Comparison of ENCODE assay signal across 9 mouse cellular contexts in the genomic region with DNA sequence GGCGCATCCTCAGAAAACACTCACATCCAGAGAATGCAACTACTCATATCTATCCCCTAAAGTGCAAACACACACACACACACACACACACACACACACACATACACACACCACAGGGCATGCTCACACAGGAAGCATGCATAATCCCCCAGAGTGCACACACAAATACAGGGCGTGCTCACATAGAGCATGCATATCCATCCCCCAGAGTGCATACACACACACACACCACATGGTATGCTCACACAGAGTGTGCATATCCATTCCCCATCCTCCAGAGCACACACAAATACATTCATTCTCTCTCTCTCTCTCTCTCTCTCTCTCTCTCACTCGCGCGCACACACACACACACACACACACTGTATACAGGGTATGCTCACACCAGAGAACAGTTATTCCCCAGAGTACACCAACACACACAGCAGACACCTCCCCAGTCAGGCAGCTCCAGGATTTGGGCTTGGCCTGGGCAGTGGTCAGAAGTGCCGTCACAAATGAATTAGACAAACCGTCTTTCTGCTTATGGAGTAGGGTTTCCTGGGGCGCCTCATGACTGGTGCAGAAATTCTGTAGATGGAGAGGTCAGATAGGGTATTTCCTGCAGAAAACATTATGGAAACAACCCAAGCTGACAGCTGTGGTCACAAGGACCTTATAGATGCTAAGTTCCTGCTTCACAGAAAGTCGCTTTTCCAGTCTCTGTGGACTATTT. TPM values are rescaled to one million over a fixed set of nuclear protein-coding genes. Genes with fewer than 3 reads are reported as not detected.
DNase-seq lines count a peak whose midpoint lies in the region; ATAC-seq and TF ChIP-seq lines count a peak whose summit lies in the region.
"Had no signal": no experiment of that assay in that cellular context is flagged by ENCODE, and none has a peak within 500 bp of the region (broad histone marks: within the 10 kb centered on the region; RNA-seq: fewer than 3 reads in every experiment).

No protein-coding gene starts in this region.

- peak overlapping the region; percentile 46; the same call in 1 of the 2 replicates for H3K27ac ChIP-seq in hindbrain, embryonic 10.5 days
- H3K27ac ChIP-seq in hindbrain, embryonic 12.5 days: no peak overlapping the region
- H3K27ac ChIP-seq in forebrain, embryonic 16.5 days (ENCODE audit: low read length): no peak overlapping the region
- H3K27ac ChIP-seq in liver, embryonic 15.5 days (replicated peaks): peak overlapping the region; percentile 75
- H3K27ac ChIP-seq: heart, adult 2 months had no signal

- WGBS in hindbrain, embryonic 10.5 days: 68% methylated on average over 9 of the region's 9 CpGs
- 73% methylated on average over 9 of the region's 9 CpGs for WGBS in hindbrain, embryonic 12.5 days
- WGBS in forebrain, embryonic 16.5 days: 85% methylated on average over 9 of the region's 9 CpGs
- 47% methylated on average over 9 of the region's 9 CpGs for WGBS in liver, embryonic 15.5 days (ENCODE audit: insufficient replicate concordance)

- no peak overlapping the region for H3K9ac ChIP-seq in hindbrain, embryonic 12.5 days
- H3K9ac ChIP-seq in forebrain, embryonic 16.5 days (replicated peaks; ENCODE audit: low read depth, low read length): no peak overlapping the region
- H3K9ac ChIP-seq in liver, embryonic 15.5 days: peak overlapping the region; percentile 37; the same call in 1 of the 2 replicates

- H3K4me2 ChIP-seq in hindbrain, embryonic 12.5 days (replicated peaks): no peak overlapping the region
- H3K4me2 ChIP-seq in forebrain, embryonic 16.5 days (ENCODE audit: low read length): no peak overlapping the region
- peak overlapping the region; percentile 37 for H3K4me2 ChIP-seq in liver, embryonic 15.5 days

- no peak for DNase-seq in hindbrain, embryonic 10.5 days (ENCODE audit: low spot score)
- DNase-seq in G1E (ENCODE audit: low spot score): no peak
- DNase-seq in frontal cortex, postnatal 10 days (ENCODE audit: low spot score in 2 of 2): no peak
- no peak for DNase-seq in spleen, postnatal 14 days (ENCODE audit: low spot score in 2 of 2)
- no peak for DNase-seq in kidney, postnatal 36 days
- DNase-seq: heart, adult 2 months had no signal

- peaks cover 7% of the 10 kb centered on the region; the same call in 1 of the 2 replicates for H3K36me3 ChIP-seq in hindbrain, embryonic 10.5 days
- no peaks in the 10 kb centered on the region for H3K36me3 ChIP-seq in hindbrain, embryonic 12.5 days
- H3K36me3 ChIP-seq in G1E (replicated peaks): peaks cover 37% of the 10 kb centered on the region
- no peaks in the 10 kb centered on the region for H3K36me3 ChIP-seq in forebrain, embryonic 16.5 days (ENCODE audit: control insufficient read depth, insufficient read depth)
- H3K36me3 ChIP-seq in liver, embryonic 15.5 days (replicated peaks): no peaks in the 10 kb centered on the region

- no peak for TF ChIP-seq CTCF in G1E (IDR thresholded peaks at IDR 0.05; ENCODE audit: low read depth, low read length)

- H3K4me1 ChIP-seq in hindbrain, embryonic 10.5 days (replicated peaks): peaks cover 53% of the 10 kb centered on the region
- H3K4me1 ChIP-seq in hindbrain, embryonic 12.5 days: peaks cover 40% of the 10 kb centered on the region
- H3K4me1 ChIP-seq in G1E (ENCODE audit: insufficient read depth, low read depth, low read length): peaks cover 76% of the 10 kb centered on the region
- H3K4me1 ChIP-seq in forebrain, embryonic 16.5 days (replicated peaks; ENCODE audit: control insufficient read depth, insufficient read depth, low read length): peaks cover 12% of the 10 kb centered on the region
- peaks cover 77% of the 10 kb centered on the region for H3K4me1 ChIP-seq in liver, embryonic 15.5 days (replicated peaks)

- peaks cover 7% of the 10 kb centered on the region; the same call in 1 of the 2 replicates for H3K9me3 ChIP-seq in hindbrain, embryonic 10.5 days
- H3K9me3 ChIP-seq in hindbrain, embryonic 12.5 days (replicated peaks): no peaks in the 10 kb centered on the region
- peaks cover 5% of the 10 kb centered on the region for H3K9me3 ChIP-seq in G1E (replicated peaks)
- no peaks in the 10 kb centered on the region for H3K9me3 ChIP-seq in forebrain, embryonic 16.5 days (ENCODE audit: control insufficient read depth, low read length)
- H3K9me3 ChIP-seq in liver, embryonic 15.5 days (replicated peaks): no peaks in the 10 kb centered on the region

- H3K27me3 ChIP-seq in hindbrain, embryonic 10.5 days (ENCODE audit: insufficient read depth, poor library complexity, severe bottlenecking): no peaks in the 10 kb centered on the region
- no peaks in the 10 kb centered on the region for H3K27me3 ChIP-seq in hindbrain, embryonic 12.5 days
- no peaks in the 10 kb centered on the region for H3K27me3 ChIP-seq in G1E (ENCODE audit: insufficient read depth, low read length)
- H3K27me3 ChIP-seq in forebrain, embryonic 16.5 days (replicated peaks; ENCODE audit: control insufficient read depth, insufficient read depth, low read length): no peaks in the 10 kb centered on the region
- peaks cover under 1% of the 10 kb centered on the region; the same call in 1 of the 2 replicates for H3K27me3 ChIP-seq in liver, embryonic 15.5 days

- ATAC-seq in hindbrain, embryonic 12.5 days (ENCODE audit: low FRiP score): no peak; the same call in 1 of the 2 replicates
- ATAC-seq in G1E (ENCODE audit: extremely low read depth, insufficient number of reproducible peaks, low FRiP score, poor library complexity, severe bottlenecking): peak; percentile 16; the same call in 1 of the 2 replicates
- peak; percentile 38; the same call in 1 of the 2 replicates for ATAC-seq in forebrain, embryonic 16.5 days
- ATAC-seq in liver, embryonic 15.5 days (ENCODE audit: insufficient read depth): no peak

- H3K4me3 ChIP-seq in hindbrain, embryonic 10.5 days: no peak overlapping the region
- H3K4me3 ChIP-seq in hindbrain, embryonic 12.5 days: no peak overlapping the region
- no peak overlapping the region; the same call in 1 of the 2 replicates for H3K4me3 ChIP-seq in G1E (ENCODE audit: low read depth, low read length)
- no peak overlapping the region for H3K4me3 ChIP-seq in forebrain, embryonic 16.5 days (replicated peaks; ENCODE audit: low read length)
- H3K4me3 ChIP-seq in liver, embryonic 15.5 days (replicated peaks): no peak overlapping the region
- H3K4me3 ChIP-seq: heart, adult 2 months had no signal

RNA-seq across cellular contexts. Expression of a gene that starts 5.6 kb away (rescaled TPM):
- 32.4 and 37.8 TPM in 2 replicates for polyA plus RNA-seq in hindbrain, embryonic 10.5 days (2016; fragmentation: Nextera tagmentation; extraction: Ambion mirVana)
- 31.7 and 40.8 TPM in 2 replicates for polyA plus RNA-seq in hindbrain, embryonic 12.5 days (2016; fragmentation: Nextera tagmentation; extraction: Ambion mirVana)
- total RNA-seq in G1E (2014; fragmentation: Nextera tagmentation): 55.9 and 62.8 TPM in 2 replicates
- 45.7 and 55.2 TPM in 2 replicates for total RNA-seq in G1E (2017)
- polyA plus RNA-seq in G1E (2012): 1.3 and 1.4 TPM in 2 replicates
- polyA plus RNA-seq in forebrain, embryonic 16.5 days (2015; fragmentation: Nextera tagmentation; extraction: Ambion mirVana): 23.5 and 23.7 TPM in 2 replicates
- 10.1 and 10.2 TPM in 2 replicates for polyA plus RNA-seq in liver, embryonic 15.5 days (2015; fragmentation: Nextera tagmentation; extraction: Ambion mirVana)

Comparison
In these comparisons a context has a peak if more than half of its experiments do, and no peak if none do; other contexts are left out.
1. H3K27ac ChIP-seq: peak in hindbrain, embryonic 10.5 days (single experiment) and liver, embryonic 15.5 days (single experiment); none in hindbrain, embryonic 12.5 days (single experiment) and forebrain, embryonic 16.5 days (single experiment).
2. ATAC-seq: peak in G1E (single experiment) and forebrain, embryonic 16.5 days (single experiment); none in hindbrain, embryonic 12.5 days (single experiment) and liver, embryonic 15.5 days (single experiment).